Mouse (Mus musculus): ENCODE results near the gene Fabp3.

The Fabp3 gene

GRCm38 (mm10) chr4:130308231-130309081, at the start of gene Fabp3, which contains the start of gene Gm10570:
Gene Fabp3 (plus strand): TSS chr4:130308595.
Gene Gm10570 (minus strand): TSS chr4:130308674.
- peak; percentile 67 for DNase-seq

DNA sequence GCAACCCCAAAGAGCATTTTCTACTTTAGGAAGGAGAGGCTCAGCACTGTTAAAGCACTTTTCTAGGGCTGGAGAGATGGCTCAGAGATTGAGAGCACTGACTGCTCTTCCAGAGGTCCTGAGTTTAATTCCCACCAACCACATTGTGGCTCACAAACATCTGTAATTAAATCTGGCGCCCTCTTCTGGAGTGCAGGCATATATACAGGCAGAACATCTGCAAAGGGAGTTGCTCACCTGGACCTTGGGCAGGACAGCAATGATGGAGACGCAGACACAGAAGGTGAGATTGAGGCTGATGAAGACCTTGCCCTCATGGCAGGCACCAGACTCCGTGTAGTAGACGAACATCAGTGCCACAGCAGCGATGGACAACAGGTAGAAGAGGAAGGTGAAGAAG, 48.0 kb upstream of the Fabp3 start:
- DNase-seq = no peak

- DNase-seq = no peak
These were observed 44.3 kb upstream of the Fabp3 start for GRCm38 (mm10) chr4:130264131-130264530.

DNA sequence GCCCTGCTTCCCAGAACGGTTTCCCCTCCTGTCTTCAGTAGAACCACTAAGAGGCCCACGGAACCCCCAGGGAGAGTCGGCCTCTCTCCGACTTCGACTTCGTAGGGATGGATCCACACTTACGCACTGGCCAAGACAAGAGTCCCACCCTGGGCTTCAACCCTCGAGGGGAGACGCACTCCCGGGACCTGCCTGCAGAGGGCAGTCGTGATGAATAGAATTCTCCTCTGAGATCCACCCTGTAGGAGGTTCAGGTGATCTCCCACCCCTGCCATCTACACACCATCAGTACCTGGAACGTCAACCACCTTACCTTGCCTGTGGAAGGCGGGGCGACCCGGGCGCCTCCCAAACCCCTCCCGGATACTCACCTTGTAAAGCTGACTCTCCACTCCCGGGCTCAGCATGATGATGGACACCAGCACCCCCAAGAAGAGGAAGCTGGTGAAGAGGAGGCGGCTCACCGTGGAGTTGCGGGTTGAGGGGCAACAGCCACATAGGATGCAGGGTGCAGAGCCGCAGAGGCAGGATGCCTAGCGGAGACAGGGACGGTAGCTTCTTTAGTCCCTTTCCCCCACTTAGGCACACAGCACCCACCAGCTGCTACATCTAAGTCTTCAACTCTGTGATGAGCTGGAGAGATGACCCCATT, 43.6 kb upstream of the Fabp3 start:
- DNase-seq = peak; percentile 66

DNA sequence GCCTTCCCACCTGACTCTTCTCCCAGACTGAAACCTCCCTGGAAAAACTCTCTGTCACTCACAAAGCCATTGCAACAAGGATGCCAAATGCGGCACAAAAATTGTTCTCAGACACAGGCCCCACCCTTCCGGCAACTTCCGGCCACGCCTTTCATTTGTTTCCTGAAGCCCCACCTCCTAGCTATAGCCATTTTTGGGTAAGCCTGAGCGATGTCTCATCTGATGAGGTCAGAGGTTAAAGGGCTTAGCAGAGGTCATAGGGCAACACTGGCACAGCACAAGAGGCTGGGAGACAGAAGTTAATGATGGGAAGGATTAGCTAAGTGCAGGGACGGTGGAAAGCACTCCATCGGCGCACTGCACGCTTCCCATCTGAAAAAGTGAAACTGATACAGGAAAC, 41.8 kb upstream of the Fabp3 start:
- DNase-seq = no peak

DNA sequence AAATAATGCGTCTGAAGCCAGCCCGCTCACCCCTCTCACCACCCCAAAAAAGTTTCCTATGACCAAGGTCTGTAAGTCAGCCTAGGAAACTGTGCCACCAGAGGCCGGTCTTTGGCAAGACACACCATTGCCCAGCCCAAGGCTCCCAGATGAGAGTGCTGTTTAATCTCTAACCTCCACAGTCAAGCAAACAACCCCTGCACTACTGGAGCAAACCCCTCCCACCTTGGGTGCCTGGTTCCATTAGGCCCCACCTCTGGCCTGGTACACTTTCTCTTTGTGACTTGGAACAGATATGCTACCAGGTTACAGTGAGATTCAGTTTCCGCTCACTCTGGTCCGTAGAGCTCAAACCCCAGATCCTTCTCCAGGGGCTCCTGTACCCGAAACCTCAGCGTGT, 41.3 kb upstream of the Fabp3 start:
- DNase-seq = peak; percentile 68

DNA sequence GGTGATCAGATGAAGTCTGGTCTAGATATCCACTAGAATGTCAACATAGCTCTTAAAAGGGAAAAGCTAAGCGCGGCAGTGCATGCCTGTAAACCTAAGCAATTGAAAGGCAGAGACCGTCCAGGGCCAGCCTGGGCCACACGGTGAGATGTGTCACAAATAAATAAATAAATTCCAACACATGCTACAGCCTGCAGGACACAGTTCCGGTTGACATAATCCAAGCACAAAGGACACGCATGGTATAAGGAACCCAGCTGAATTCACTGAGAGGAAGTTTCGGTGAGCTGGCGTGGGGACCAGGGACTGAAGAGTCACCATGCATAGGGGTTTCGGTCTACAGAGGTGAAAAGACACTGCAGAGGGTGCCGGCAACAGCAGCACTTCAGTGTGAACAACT, 39.7 kb upstream of the Fabp3 start:
- DNase-seq = no peak

GRCm38 (mm10) chr4:130270089-130270488, 38.3 kb upstream of the Fabp3 start:
- DNase-seq = no peak

DNA sequence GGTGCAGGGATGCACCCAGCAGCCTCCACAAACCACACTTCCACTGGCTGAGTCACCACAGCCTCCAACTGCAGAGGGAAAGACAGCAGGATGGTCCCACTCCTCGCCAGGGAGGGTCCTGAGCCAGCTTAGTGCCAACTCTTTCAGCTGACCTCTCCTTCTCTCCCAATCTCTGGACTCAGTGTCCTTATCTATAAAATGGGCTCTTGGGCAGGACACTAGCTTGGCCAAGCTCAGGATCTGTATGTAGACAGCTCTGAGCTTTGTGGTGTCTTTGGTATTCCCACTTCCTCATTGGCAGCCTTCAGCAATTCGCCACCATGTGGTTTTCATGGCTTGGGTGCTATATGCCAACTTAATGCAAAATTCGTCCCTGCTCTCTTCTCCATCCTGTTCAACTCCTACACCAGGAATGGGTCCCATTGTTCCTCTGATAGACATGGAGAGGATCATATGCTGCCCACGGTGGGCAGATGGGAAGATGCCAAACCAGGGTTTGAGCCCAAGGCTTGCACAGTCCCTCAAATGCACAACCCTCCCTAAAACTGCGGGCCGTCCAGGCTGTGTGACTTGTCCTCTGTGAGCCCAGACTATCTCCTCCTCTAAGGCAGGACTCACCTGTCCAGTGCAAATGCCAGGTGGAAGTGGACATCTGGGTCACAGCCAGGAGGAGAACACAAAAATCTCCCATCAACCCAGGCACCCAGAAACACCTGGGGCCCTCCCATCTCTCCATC, 37.6 kb upstream of the Fabp3 start:
- DNase-seq = no peak

DNA sequence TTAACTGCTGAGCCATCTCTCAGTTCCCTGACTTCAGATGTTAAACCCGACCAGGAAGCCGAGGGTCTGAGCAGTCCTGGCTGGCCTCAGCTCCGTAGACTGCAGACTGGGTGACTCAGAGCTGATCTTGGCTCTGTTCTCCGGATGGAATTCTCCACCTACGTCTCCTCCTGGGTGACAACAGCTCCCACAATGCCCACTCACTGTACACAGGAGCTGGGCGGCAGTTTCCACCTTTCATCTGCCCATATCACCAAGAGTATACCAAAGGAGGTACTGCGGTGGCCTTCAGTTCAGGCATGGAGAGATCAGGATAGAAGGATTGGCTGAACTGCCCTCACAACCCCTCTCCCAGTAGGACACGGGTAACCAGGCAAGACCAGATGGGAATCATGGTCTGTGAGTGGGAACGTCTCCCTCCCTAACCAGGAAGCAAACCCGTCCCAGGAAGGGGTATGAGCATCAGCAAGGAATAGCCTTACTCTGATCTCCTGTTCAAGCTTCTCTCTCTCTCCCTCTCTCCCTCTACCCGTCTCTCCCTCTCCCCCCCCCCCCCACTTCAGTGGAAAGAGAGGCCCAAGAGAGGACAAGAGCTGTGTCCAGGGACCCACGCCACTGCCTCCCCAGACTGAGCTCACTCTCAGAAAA, 34.6 kb upstream of the Fabp3 start:
- peak; percentile 21 for DNase-seq

GRCm38 (mm10) chr4:130274346-130275015, 33.9 kb upstream of the Fabp3 start:
- DNase-seq = no peak

DNA sequence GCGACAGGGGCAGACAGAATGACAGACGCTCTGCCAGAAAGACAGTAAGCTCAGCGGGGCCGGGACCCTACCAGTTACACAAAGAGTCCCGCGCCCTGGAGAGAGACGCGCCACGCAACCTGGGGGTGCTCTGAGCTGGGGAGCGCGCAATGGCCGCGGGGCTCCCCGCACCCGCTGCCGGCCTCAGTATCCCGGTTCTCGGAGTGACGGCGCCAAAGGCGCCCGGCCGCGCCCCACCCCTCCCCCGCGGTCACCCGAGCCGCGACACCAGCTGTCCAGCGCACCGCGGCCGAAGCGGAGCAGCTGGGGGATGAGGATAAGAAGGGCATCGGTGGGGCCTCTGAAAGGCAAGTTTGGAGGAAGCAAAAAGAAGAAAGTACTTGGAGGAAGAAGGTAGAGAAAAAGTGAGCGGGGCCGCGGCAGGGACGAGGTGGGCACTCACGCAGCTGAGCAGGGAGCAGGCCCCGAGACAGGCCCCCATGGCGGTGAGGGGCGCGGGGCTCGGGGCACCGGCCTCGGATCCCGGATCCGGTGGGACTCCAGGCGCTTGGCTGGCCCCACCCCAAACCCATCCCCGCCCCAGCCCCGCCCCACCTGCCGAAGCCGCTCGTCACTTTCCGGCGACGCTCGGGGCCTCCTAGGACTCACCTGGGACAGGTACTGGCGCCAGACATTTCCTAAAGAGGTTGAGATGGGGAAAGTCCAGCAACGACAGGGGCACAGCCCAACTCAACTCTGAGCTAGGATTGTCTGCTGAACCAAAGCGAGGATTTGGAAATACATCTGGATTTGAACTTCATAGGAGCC, 33.2 kb upstream of the Fabp3 start:
- DNase-seq = peak; percentile 68

DNA sequence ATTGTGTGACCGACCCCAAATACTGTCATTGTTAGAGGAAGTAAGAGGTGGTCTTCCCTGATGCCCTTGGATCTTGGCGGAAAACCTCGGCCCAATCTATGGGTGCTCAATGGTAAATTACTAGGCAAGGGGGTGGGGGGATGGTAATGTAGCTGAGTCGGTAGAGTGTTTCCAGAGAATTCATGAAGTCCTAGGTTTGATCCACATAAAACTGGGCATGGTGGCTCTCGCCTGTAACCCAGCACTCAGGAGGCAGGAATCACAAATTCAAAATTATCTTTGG, 32.6 kb upstream of the Fabp3 start:
- DNase-seq = no peak

DNA sequence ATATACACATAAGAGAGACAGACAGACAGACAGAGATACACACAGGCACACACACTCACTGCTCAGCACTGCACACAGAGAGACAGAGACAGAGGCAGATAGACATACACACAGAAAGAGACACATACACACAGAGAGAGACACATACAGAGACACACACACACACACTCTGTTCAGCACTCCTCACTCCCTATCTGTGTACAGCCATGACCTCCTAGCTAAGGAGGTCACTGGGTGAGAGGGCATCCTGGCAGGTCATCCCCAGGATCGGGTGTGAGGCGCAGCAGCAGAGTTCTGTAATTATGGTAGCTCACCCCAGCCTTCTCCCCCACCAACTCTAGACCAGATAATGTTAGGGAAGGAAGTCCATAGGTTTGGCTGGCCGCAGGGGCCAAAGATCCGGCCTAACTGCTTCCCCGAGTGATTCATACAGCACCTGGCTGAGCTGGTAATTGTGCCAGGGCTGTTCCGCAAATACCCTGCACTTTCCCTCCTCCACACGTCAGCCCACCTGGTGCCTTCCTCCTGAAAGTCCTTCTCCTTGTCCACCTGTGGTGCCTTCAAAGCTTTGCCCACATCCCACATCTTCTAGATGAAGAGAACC, 31.7 kb upstream of the Fabp3 start:
- no peak for DNase-seq

DNA sequence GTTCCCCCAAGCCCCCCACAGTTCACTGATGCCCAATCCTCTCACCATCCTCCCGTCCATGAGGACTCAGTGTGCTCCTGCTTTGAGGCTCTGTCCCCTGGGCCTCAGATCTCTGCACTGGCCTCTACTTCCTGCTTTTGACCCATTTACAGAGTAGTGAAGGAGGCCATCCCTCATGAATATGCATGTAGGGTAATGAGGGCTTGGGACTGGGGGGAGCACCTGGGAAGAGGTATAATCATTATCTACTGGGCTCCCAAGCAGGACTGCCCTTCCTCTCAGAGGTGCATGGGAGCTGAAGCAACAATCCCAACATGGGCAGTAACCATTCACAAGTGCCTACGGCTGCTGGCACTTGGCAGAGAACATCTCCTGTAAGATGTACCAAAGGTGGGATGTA, 29.3 kb upstream of the Fabp3 start, which contains the start of gene Serinc2:
Serinc2 (minus strand) TSS at position 101 of the 400 bp plus-strand sequence.
- DNase-seq = no peak

- DNase-seq = no peak
These were observed 25.5 kb upstream of the Fabp3 start for GRCm38 (mm10) chr4:130282856-130283255.

DNA sequence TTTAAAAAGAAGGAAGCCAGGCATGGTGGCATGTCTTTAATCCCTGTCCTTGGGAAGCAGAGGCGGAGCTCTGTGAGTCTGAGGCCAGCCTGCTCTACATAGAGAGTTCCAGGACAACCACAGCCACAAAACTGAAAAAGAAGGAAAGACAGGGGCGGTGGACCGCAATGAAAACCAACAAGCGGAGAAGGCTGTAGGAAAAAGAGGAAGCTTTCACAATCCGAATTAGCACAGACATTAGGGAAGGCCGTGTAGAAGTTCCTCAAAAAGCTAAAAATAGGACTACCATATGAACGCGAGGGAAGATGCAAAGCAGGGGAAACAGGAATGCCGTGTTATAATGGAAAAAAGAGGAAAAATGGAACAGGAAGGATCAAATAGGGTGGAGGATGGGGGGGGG, 24.6 kb upstream of the Fabp3 start:
- DNase-seq = no peak

DNA sequence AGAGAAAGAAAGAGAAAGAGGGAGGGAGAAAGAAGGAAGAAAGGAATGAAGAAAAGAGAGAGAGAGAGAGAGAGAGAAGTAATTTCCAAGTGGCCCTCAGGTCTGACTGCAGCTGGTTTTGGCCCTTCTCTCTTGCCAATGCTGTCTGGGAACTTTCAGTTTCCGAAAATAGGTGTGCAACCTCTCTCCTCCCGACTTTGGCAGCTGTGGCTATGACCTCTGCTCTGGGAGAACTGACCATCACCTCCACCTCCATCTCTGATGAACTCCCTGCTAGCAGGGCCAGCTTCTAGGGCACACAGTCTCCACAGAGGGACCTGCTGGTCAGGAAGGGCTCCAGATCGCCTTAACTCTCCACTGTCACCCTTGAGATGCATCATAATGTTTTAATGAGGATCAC, 21.9 kb upstream of the Fabp3 start:
- no peak for DNase-seq

DNA sequence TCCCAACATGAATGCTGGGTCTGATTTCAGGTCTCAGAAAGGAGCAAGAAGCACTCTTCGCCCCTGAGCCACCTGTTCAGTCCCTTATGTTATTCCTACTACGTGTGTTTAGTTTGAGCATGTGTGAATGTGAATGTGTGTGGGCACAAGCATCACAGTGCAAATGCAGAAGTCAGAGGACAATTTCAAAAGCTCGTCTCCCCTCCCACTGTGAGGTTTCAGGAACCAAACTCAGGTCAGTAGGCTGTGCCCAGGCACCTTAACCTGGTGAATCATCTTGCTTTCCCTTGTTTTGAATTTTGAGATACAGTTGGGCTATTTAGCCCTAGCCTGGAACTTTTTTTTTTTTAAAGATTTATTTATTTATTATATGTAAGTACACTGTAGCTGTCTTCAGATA, 18.6 kb upstream of the Fabp3 start:
- DNase-seq = no peak

DNA sequence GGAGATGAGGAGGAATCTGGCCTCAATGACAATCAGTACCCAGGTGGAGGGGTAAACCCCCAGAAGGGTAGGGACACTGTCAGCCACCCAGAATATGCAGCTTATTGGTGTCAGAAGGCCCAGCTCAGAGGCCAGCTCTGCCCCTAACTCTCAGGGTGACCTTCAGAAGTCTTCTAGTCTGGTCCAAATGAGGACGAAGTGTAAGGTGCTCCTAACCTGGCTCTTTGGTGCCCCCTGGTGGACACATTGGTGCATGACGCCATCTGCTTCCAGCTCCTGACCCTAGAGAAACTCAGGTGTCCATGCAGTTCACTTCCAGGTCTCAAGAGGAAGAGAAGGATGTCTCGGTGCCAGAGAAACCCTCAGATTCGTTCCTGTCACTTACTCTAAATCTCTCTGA, 16.1 kb upstream of the Fabp3 start:
- DNase-seq = peak; percentile 83

- no peak for DNase-seq
These were observed 13.9 kb upstream of the Fabp3 start for GRCm38 (mm10) chr4:130294513-130294912.

All from kidney, postnatal 14 days (tissue).